In the genomic region with DNA sequence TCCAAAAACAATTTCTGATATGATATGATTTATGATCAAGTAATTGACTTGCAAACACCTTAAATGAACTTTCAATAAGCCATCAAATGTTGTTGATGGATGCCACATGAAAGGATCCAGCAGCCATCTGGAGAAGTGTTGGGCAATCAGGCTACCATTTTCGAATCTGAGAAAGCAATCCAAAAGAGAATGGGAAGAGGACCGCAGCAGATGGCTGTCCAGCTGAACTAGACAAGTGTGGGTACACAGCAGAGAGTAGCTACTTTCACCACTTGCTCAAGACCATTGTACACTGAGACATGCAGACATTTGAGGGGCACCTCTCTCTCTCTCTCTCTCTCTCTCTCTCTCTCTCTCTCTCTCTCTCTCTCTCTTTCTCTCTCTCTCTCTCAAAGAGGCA, we compare ENCODE assay signal across 16 mouse cellular contexts.
"Had no signal": no experiment of that assay in that cellular context is flagged by ENCODE, and none has a peak within 500 bp of the region (broad histone marks: within the 10 kb centered on the region; RNA-seq: fewer than 3 reads in every experiment).

No protein-coding gene starts in this region.

- H3K36me3 ChIP-seq: intestine, embryonic 15.5 days; limb, embryonic 15.5 days; liver, embryonic 12.5 days; midbrain, embryonic 10.5 days; neural tube, embryonic 15.5 days had no signal

- DNase-seq: kidney, adult 18-20 months; kidney, postnatal 10 days; kidney, postnatal 4 days; lung, embryonic 14.5 days; lung, postnatal 10 days; lung, postnatal 4 days; midbrain, embryonic 14.5 days; right cerebral cortex, postnatal 4 days; spleen, adult 18-20 months; thymus, postnatal 4 days had no signal

- H3K27ac ChIP-seq: intestine, embryonic 15.5 days; limb, embryonic 15.5 days; liver, embryonic 12.5 days; midbrain, embryonic 10.5 days; neural tube, embryonic 15.5 days had no signal

- H3K9ac ChIP-seq: intestine, embryonic 15.5 days; limb, embryonic 15.5 days; liver, embryonic 12.5 days; lung, embryonic 14.5 days; neural tube, embryonic 15.5 days had no signal

- H3K4me3 ChIP-seq: intestine, embryonic 15.5 days; limb, embryonic 15.5 days; liver, embryonic 12.5 days; midbrain, embryonic 10.5 days; myocyte; neural tube, embryonic 15.5 days had no signal

- H3K4me2 ChIP-seq: intestine, embryonic 15.5 days; limb, embryonic 15.5 days; liver, embryonic 12.5 days; lung, embryonic 14.5 days; neural tube, embryonic 15.5 days had no signal

- H3K9me3 ChIP-seq: intestine, embryonic 15.5 days; limb, embryonic 15.5 days; liver, embryonic 12.5 days; midbrain, embryonic 10.5 days; neural tube, embryonic 15.5 days had no signal

- H3K4me1 ChIP-seq: intestine, embryonic 15.5 days; limb, embryonic 15.5 days; liver, embryonic 12.5 days; midbrain, embryonic 10.5 days; neural tube, embryonic 15.5 days had no signal

- ATAC-seq: intestine, embryonic 15.5 days; liver, embryonic 12.5 days had no signal

- H3K27me3 ChIP-seq: intestine, embryonic 15.5 days; limb, embryonic 15.5 days; liver, embryonic 12.5 days; neural tube, embryonic 15.5 days had no signal
